Mouse (Mus musculus): ENCODE results near the gene Spata13. TPM values are rescaled to one million over a fixed set of nuclear protein-coding genes. Genes with fewer than 3 reads are reported as not detected.

Spata13 gene
- polyA plus RNA-seq, 1 experiment from 2014 or later: 16.1 TPM

DNA sequence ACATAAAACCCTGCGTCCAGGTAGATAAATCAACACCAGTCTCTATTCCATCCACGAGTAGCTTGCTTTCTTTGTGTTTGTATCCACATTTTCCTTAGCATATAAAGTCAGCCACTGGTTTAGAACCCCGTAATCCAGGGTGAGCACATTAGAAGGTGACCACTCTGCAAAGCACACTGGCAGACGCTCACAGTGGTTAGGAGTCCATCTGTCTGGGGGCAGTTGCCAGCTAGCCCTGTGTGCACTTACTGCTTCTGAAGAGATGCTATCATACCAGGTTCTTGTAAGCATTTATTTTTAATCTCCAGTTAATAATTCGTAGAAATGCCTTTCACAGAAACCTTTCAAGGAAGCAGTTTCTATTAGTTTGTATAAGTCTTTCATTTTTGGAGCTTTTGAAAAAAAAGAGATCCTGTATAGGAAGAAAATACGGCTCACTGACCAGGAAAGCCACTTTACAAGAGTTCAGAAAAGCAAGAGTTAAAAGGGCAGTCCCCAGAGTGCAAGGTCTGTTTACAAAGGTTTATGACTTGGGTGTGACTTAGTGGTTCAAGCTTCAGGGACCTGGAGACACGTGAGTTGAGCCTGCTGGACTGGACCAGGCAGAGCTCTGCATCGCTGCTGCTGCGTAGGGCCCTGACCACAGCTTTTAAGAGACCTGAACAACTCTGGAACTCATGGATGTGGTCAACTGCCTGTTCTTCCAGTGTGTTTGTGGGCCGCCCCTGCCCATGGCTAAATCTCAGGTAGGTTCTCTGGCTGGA lies 68.8 kb downstream of the Spata13 start:
- Histone ChIP-seq H3K4me1 (ENCODE audit: control insufficient read depth, insufficient read depth, low read length) (0 out of 2 replicates have a peak, but pooled peaks cover 2% of the 10 kb centered on the region), H3K9ac (ENCODE audit: low read length) (no peak overlapping the region), H3K27ac (replicated peaks; ENCODE audit: low read depth, low read length) (no peak overlapping the region), H3K4me3 (ENCODE audit: low read depth, low read length) (no peak overlapping the region), H3K27me3 (ENCODE audit: control insufficient read depth, insufficient read depth, low read length) (no peaks in the 10 kb centered on the region), H3K4me2 (ENCODE audit: low read depth, severe bottlenecking) (no peak overlapping the region), H3K9me3 (ENCODE audit: control insufficient read depth, low read length) (no peaks in the 10 kb centered on the region), H3K36me3 (ENCODE audit: control insufficient read depth, insufficient read depth, low read length) (no peaks in the 10 kb centered on the region)
- no peak for DNase-seq (ENCODE audit: low spot score)
- no peak for ATAC-seq (ENCODE audit: insufficient number of reproducible peaks, low FRiP score, low TSS enrichment, low read depth)
- WGBS: 44% methylated on average over 10 of the region's 10 CpGs

DNA sequence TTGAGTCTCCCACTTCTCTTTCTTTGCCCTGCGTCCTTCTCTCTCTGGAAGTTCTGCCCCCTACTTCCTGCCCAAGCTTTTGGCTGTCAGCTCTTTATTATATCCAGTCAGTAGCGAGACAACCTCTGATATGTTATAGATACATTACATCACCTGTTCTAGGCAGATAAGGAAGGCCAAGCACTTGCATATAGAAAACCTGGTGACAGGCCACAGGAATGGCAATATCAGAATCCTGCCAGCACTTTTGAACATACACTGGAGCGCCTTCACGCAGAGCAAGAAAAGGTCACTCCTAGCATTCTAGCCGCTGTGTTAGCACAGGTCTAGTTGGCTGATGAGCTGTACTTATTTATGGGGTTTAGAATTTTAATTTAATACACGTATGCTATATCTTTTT lies 70.7 kb downstream of the Spata13 start:
- no peak overlapping the region for H3K4me3 ChIP-seq (ENCODE audit: low read depth, low read length)
- H3K4me2 ChIP-seq (ENCODE audit: low read depth, severe bottlenecking): no peak overlapping the region
- 0 out of 2 replicates have a peak, but pooled peaks cover 2% of the 10 kb centered on the region for H3K4me1 ChIP-seq (ENCODE audit: control insufficient read depth, insufficient read depth, low read length)
- H3K27me3 ChIP-seq (ENCODE audit: control insufficient read depth, insufficient read depth, low read length): no peaks in the 10 kb centered on the region
- no peak overlapping the region for H3K27ac ChIP-seq (replicated peaks; ENCODE audit: low read depth, low read length)
- no peak for DNase-seq (ENCODE audit: low spot score)
- WGBS: 84% methylated on average over 6 of the region's 6 CpGs
- no peak overlapping the region for H3K9ac ChIP-seq (ENCODE audit: low read length)
- no peaks in the 10 kb centered on the region for H3K9me3 ChIP-seq (ENCODE audit: control insufficient read depth, low read length)
- H3K36me3 ChIP-seq (ENCODE audit: control insufficient read depth, insufficient read depth, low read length): no peaks in the 10 kb centered on the region
- ATAC-seq (ENCODE audit: insufficient number of reproducible peaks, low FRiP score, low TSS enrichment, low read depth): no peak

GRCm38 (mm10) chr14:60704961-60705360 lies 71.2 kb downstream of the Spata13 start:
- Histone ChIP-seq H3K27me3 (ENCODE audit: control insufficient read depth, insufficient read depth, low read length) (no peaks in the 10 kb centered on the region), H3K9me3 (ENCODE audit: control insufficient read depth, low read length) (no peaks in the 10 kb centered on the region), H3K4me3 (ENCODE audit: low read depth, low read length) (no peak overlapping the region), H3K4me2 (ENCODE audit: low read depth, severe bottlenecking) (no peak overlapping the region), H3K9ac (ENCODE audit: low read length) (no peak overlapping the region), H3K36me3 (ENCODE audit: control insufficient read depth, insufficient read depth, low read length) (no peaks in the 10 kb centered on the region), H3K27ac (replicated peaks; ENCODE audit: low read depth, low read length) (no peak overlapping the region), H3K4me1 (ENCODE audit: control insufficient read depth, insufficient read depth, low read length) (0 out of 2 replicates have a peak, but pooled peaks cover 2% of the 10 kb centered on the region)
- ATAC-seq (ENCODE audit: insufficient number of reproducible peaks, low FRiP score, low TSS enrichment, low read depth) (no peak), DNase-seq (ENCODE audit: low spot score) (no peak)
- WGBS: 77% methylated on average over 3 of the region's 3 CpGs

DNA sequence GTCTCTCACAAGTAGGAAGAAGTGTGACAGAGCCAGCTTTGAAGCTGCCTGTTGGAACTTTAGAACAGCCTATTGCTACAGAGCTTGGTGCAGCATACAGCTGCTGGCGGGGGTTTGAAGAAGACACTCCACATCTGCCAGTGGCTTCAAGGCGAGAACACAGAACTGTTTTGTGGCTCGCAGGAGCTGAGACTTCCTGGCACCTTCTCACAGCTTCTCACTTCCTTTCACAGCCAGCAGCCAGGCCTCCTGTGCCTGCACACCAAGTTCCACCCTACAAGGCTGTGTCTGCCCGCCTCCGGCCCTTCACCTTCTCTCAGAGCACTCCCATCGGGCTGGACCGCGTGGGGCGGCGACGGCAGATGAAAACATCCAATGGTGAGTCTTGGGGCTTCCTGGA lies 75.4 kb downstream of the Spata13 start:
- H3K4me1 ChIP-seq (ENCODE audit: control insufficient read depth, insufficient read depth, low read length): 0 out of 2 replicates have a peak, but pooled peaks cover 2% of the 10 kb centered on the region
- no peaks in the 10 kb centered on the region for H3K36me3 ChIP-seq (ENCODE audit: control insufficient read depth, insufficient read depth, low read length)
- H3K9me3 ChIP-seq (ENCODE audit: control insufficient read depth, low read length): no peaks in the 10 kb centered on the region
- ATAC-seq (ENCODE audit: insufficient number of reproducible peaks, low FRiP score, low TSS enrichment, low read depth) (no peak), DNase-seq (ENCODE audit: low spot score) (no peak)
- H3K4me3 ChIP-seq (ENCODE audit: low read depth, low read length): no peak overlapping the region
- H3K4me2 ChIP-seq (ENCODE audit: low read depth, severe bottlenecking): no peak overlapping the region
- H3K27me3 ChIP-seq (ENCODE audit: control insufficient read depth, insufficient read depth, low read length): no peaks in the 10 kb centered on the region
- no peak overlapping the region for H3K27ac ChIP-seq (replicated peaks; ENCODE audit: low read depth, low read length)
- no peak overlapping the region for H3K9ac ChIP-seq (ENCODE audit: low read length)
- WGBS: 44% methylated on average over 11 of the region's 11 CpGs

- H3K9ac ChIP-seq (ENCODE audit: low read length): no peak overlapping the region
Measured at GRCm38 (mm10) chr14:60709749-60710148, 75.9 kb downstream of the Spata13 start.

GRCm38 (mm10) chr14:60711161-60711560 lies 77.4 kb downstream of the Spata13 start:
- H3K4me1 ChIP-seq (ENCODE audit: control insufficient read depth, insufficient read depth, low read length): no peaks in the 10 kb centered on the region
- H3K27me3 ChIP-seq (ENCODE audit: control insufficient read depth, insufficient read depth, low read length): no peaks in the 10 kb centered on the region
- H3K9me3 ChIP-seq (ENCODE audit: control insufficient read depth, low read length): no peaks in the 10 kb centered on the region
- H3K36me3 ChIP-seq (ENCODE audit: control insufficient read depth, insufficient read depth, low read length): no peaks in the 10 kb centered on the region
- DNase-seq (ENCODE audit: low spot score) (no peak), ATAC-seq (ENCODE audit: insufficient number of reproducible peaks, low FRiP score, low TSS enrichment, low read depth) (no peak)
- no peak overlapping the region for H3K27ac ChIP-seq (replicated peaks; ENCODE audit: low read depth, low read length)
- H3K4me3 ChIP-seq (ENCODE audit: low read depth, low read length): no peak overlapping the region
- H3K4me2 ChIP-seq (ENCODE audit: low read depth, severe bottlenecking): no peak overlapping the region
- 91% methylated on average over 5 of the region's 5 CpGs for WGBS
- H3K9ac ChIP-seq (ENCODE audit: low read length): no peak overlapping the region

More at GRCm38 (mm10) chr14:60709749-60710148, 75.9 kb downstream of the Spata13 start:
- Histone ChIP-seq H3K36me3 (ENCODE audit: control insufficient read depth, insufficient read depth, low read length) (no peaks in the 10 kb centered on the region), H3K4me1 (ENCODE audit: control insufficient read depth, insufficient read depth, low read length) (0 out of 2 replicates have a peak, but pooled peaks cover 2% of the 10 kb centered on the region), H3K27ac (replicated peaks; ENCODE audit: low read depth, low read length) (no peak overlapping the region), H3K27me3 (ENCODE audit: control insufficient read depth, insufficient read depth, low read length) (no peaks in the 10 kb centered on the region), H3K9me3 (ENCODE audit: control insufficient read depth, low read length) (no peaks in the 10 kb centered on the region), H3K4me2 (ENCODE audit: low read depth, severe bottlenecking) (no peak overlapping the region), H3K4me3 (ENCODE audit: low read depth, low read length) (no peak overlapping the region)
- ATAC-seq (ENCODE audit: insufficient number of reproducible peaks, low FRiP score, low TSS enrichment, low read depth) (no peak), DNase-seq (ENCODE audit: low spot score) (no peak)
- 87% methylated on average over 8 of the region's 8 CpGs for WGBS

DNA sequence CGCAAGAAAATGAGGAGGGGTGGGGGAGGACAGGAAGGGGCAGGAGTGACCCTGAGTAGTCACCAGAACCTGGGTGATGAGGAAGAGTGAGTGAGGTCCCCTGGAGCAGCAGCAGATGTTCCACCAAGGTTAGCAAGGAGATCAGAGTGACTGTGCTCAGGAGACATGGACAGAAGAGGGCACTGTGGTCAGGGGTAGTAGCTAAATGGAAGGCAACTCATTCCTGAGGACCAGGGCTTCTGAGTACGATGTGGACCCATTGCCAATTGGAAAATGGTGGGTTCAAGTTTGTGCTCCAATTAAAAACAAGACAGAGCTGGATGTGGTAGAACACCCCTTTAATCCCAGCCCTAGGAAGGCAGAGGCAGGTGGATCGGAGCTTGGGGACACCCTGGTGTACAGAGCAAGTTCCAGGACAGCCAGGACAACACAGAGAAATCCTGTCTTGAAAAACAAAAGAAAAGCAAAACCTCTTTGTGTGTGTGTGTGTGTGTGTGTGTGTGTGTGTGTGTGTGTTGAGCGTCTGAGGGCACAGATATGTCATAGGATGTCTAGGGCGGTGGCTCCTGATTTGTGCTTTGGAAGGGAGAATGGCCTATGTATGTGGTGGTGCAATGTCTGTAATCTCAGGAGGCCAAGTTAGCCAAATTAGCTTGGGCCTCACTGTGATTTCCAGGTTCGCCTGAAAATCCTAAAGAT lies 77.9 kb downstream of the Spata13 start:
- H3K4me2 ChIP-seq (ENCODE audit: low read depth, severe bottlenecking): no peak overlapping the region
- 92% methylated on average over 6 of the region's 6 CpGs for WGBS

GRCm38 (mm10) chr14:60712289-60712830 lies 78.6 kb downstream of the Spata13 start:
- Histone ChIP-seq H3K9ac (ENCODE audit: low read length) (no peak overlapping the region), H3K27me3 (ENCODE audit: control insufficient read depth, insufficient read depth, low read length) (no peaks in the 10 kb centered on the region), H3K36me3 (ENCODE audit: control insufficient read depth, insufficient read depth, low read length) (no peaks in the 10 kb centered on the region), H3K27ac (replicated peaks; ENCODE audit: low read depth, low read length) (no peak overlapping the region), H3K9me3 (ENCODE audit: control insufficient read depth, low read length) (no peaks in the 10 kb centered on the region), H3K4me2 (ENCODE audit: low read depth, severe bottlenecking) (no peak overlapping the region), H3K4me1 (ENCODE audit: control insufficient read depth, insufficient read depth, low read length) (no peaks in the 10 kb centered on the region), H3K4me3 (ENCODE audit: low read depth, low read length) (no peak overlapping the region)
- DNase-seq (ENCODE audit: low spot score) (no peak), ATAC-seq (ENCODE audit: insufficient number of reproducible peaks, low FRiP score, low TSS enrichment, low read depth) (no peak)
- WGBS: 89% methylated on average over 11 of the region's 11 CpGs

More for the DNA sequence above, 77.9 kb downstream of the Spata13 start:
- H3K9ac ChIP-seq (ENCODE audit: low read length): no peak overlapping the region
- no peaks in the 10 kb centered on the region for H3K4me1 ChIP-seq (ENCODE audit: control insufficient read depth, insufficient read depth, low read length)
- no peaks in the 10 kb centered on the region for H3K36me3 ChIP-seq (ENCODE audit: control insufficient read depth, insufficient read depth, low read length)
- DNase-seq (ENCODE audit: low spot score): no peak
- H3K27ac ChIP-seq (replicated peaks; ENCODE audit: low read depth, low read length): no peak overlapping the region
- no peaks in the 10 kb centered on the region for H3K27me3 ChIP-seq (ENCODE audit: control insufficient read depth, insufficient read depth, low read length)
- no peak overlapping the region for H3K4me3 ChIP-seq (ENCODE audit: low read depth, low read length)
- H3K9me3 ChIP-seq (ENCODE audit: control insufficient read depth, low read length): no peaks in the 10 kb centered on the region
- no peak for ATAC-seq (ENCODE audit: insufficient number of reproducible peaks, low FRiP score, low TSS enrichment, low read depth)

All from limb, embryonic 11.5 days (tissue).